Comparison of ENCODE assay signal across 14 mouse cellular contexts in genomic region chr2:173771706-173772105, GRCm38 (mm10). TPM values are rescaled to one million over a fixed set of nuclear protein-coding genes. Genes with fewer than 3 reads are reported as not detected.
A peak's percentile ranks its signal among the peaks of the same experiment; 100 is the strongest.
DNase-seq lines count a peak whose midpoint lies in the region; ATAC-seq lines count a peak whose summit lies in the region.
"Had no signal": no experiment of that assay in that cellular context is flagged by ENCODE, and none has a peak within 500 bp of the region (broad histone marks: within the 10 kb centered on the region; RNA-seq: fewer than 3 reads in every experiment).

No protein-coding gene starts in this region.

- H3K36me3 ChIP-seq in midbrain, embryonic 10.5 days = peaks cover 12% of the 10 kb centered on the region
- H3K36me3 ChIP-seq in midbrain, embryonic 14.5 days (ENCODE audit: control insufficient read depth, insufficient read depth, low read length) = 0 out of 2 replicates have a peak, but pooled peaks cover 4% of the 10 kb centered on the region
- H3K36me3 ChIP-seq in intestine, embryonic 16.5 days (ENCODE audit: control insufficient read depth, insufficient read depth, low read length) = 0 out of 2 replicates have a peak, but pooled peaks cover 2% of the 10 kb centered on the region
- H3K36me3 ChIP-seq in stomach, embryonic 14.5 days (ENCODE audit: control insufficient read depth, insufficient read depth, low read length) = peaks cover 3% of the 10 kb centered on the region; the same call in 1 of the 2 replicates

- H3K4me1 ChIP-seq in midbrain, embryonic 10.5 days = peaks cover 72% of the 10 kb centered on the region
- peaks cover 50% of the 10 kb centered on the region for H3K4me1 ChIP-seq in midbrain, embryonic 14.5 days (ENCODE audit: control insufficient read depth, insufficient read depth, low read length)
- H3K4me1 ChIP-seq in intestine, embryonic 16.5 days (ENCODE audit: control insufficient read depth, insufficient read depth, low read length) = peaks cover 25% of the 10 kb centered on the region
- peaks cover 28% of the 10 kb centered on the region for H3K4me1 ChIP-seq in stomach, embryonic 14.5 days (ENCODE audit: control insufficient read depth, insufficient read depth, low read length)

- no peaks in the 10 kb centered on the region for H3K9me3 ChIP-seq in midbrain, embryonic 10.5 days (replicated peaks)
- no peaks in the 10 kb centered on the region for H3K9me3 ChIP-seq in midbrain, embryonic 14.5 days (ENCODE audit: control insufficient read depth, low read length)
- H3K9me3 ChIP-seq in intestine, embryonic 16.5 days (ENCODE audit: control insufficient read depth, low read length) = no peaks in the 10 kb centered on the region
- H3K9me3 ChIP-seq in stomach, embryonic 14.5 days (ENCODE audit: control insufficient read depth, low read depth, low read length) = no peaks in the 10 kb centered on the region
- H3K9me3 ChIP-seq: lung, embryonic 15.5 days had no signal

- DNase-seq in cerebellum, postnatal 10 days = peak; percentile 31 to 33
- no peak for DNase-seq in cerebellum, adult 11 months
- no peak for DNase-seq in midbrain, embryonic 10.5 days (ENCODE audit: low spot score)
- no peak for DNase-seq in midbrain, embryonic 14.5 days
- DNase-seq in layer of hippocampus, postnatal 10 days (ENCODE audit: low spot score in 2 of 2) = no peak
- DNase-seq in thymus, postnatal 36 days = no peak
- DNase-seq: adrenal gland, postnatal 14 days; thymus, adult 2 months had no signal

- H3K4me2 ChIP-seq in midbrain, embryonic 14.5 days (ENCODE audit: low read length) = no peak overlapping the region
- no peak overlapping the region for H3K4me2 ChIP-seq in intestine, embryonic 16.5 days (ENCODE audit: low read depth, low read length)
- H3K4me2 ChIP-seq in stomach, embryonic 14.5 days (replicated peaks; ENCODE audit: low read depth, low read length) = no peak overlapping the region
- H3K4me2 ChIP-seq: lung, embryonic 15.5 days had no signal

- no peak overlapping the region for H3K9ac ChIP-seq in midbrain, embryonic 14.5 days (replicated peaks; ENCODE audit: low read length)
- H3K9ac ChIP-seq in intestine, embryonic 16.5 days (ENCODE audit: low read depth, low read length) = no peak overlapping the region
- no peak overlapping the region for H3K9ac ChIP-seq in stomach, embryonic 14.5 days (replicated peaks; ENCODE audit: low read depth, low read length)
- H3K9ac ChIP-seq: lung, embryonic 15.5 days had no signal

- ATAC-seq in midbrain, embryonic 14.5 days (ENCODE audit: low FRiP score, low TSS enrichment) = no peak
- ATAC-seq in intestine, embryonic 16.5 days = peak; percentile 15; the same call in 1 of the 2 replicates
- ATAC-seq in stomach, embryonic 14.5 days (ENCODE audit: insufficient number of reproducible peaks, insufficient read depth, low FRiP score, low read depth) = no peak
- ATAC-seq: inflammation-experienced regulatory T-cells, adult 6 months had no signal

- no peak overlapping the region for H3K4me3 ChIP-seq in midbrain, embryonic 10.5 days
- H3K4me3 ChIP-seq in midbrain, embryonic 14.5 days (replicated peaks; ENCODE audit: low read depth, low read length) = no peak overlapping the region
- H3K4me3 ChIP-seq in intestine, embryonic 16.5 days (ENCODE audit: low read length) = no peak overlapping the region
- H3K4me3 ChIP-seq in stomach, embryonic 14.5 days (ENCODE audit: low read depth, low read length) = no peak overlapping the region
- H3K4me3 ChIP-seq: lung, embryonic 15.5 days had no signal

- 0 out of 2 replicates have a peak overlapping the region, but pooled peaks have one; percentile 25 for H3K27ac ChIP-seq in midbrain, embryonic 10.5 days (replicated peaks)
- H3K27ac ChIP-seq in midbrain, embryonic 14.5 days (replicated peaks; ENCODE audit: low read depth, low read length) = no peak overlapping the region
- no peak overlapping the region for H3K27ac ChIP-seq in intestine, embryonic 16.5 days (ENCODE audit: low read length)
- peak overlapping the region; percentile 27; the same call in 1 of the 2 replicates for H3K27ac ChIP-seq in stomach, embryonic 14.5 days (ENCODE audit: low read length)
- H3K27ac ChIP-seq: lung, embryonic 15.5 days had no signal

- 72% methylated on average over 8 of the region's 8 CpGs for WGBS in midbrain, embryonic 10.5 days
- WGBS in midbrain, embryonic 14.5 days = 53% methylated on average over 8 of the region's 8 CpGs
- 51% methylated on average over 8 of the region's 8 CpGs for WGBS in intestine, embryonic 16.5 days
- 58% methylated on average over 8 of the region's 8 CpGs for WGBS in stomach, embryonic 14.5 days

- no peaks in the 10 kb centered on the region for H3K27me3 ChIP-seq in midbrain, embryonic 10.5 days (ENCODE audit: low read depth, poor library complexity, severe bottlenecking)
- H3K27me3 ChIP-seq in midbrain, embryonic 14.5 days (ENCODE audit: control insufficient read depth, insufficient read depth, low read length) = no peaks in the 10 kb centered on the region
- no peaks in the 10 kb centered on the region for H3K27me3 ChIP-seq in intestine, embryonic 16.5 days (replicated peaks; ENCODE audit: control insufficient read depth, insufficient read depth, low read length)
- no peaks in the 10 kb centered on the region for H3K27me3 ChIP-seq in stomach, embryonic 14.5 days (ENCODE audit: control insufficient read depth, insufficient read depth, low read length)
- H3K27me3 ChIP-seq: lung, embryonic 15.5 days had no signal

RNA-seq across cellular contexts. Expression of gene Vapb, which starts 34.4 kb away (rescaled TPM):
- 9.4 and 11.6 TPM in 2 replicates for polyA plus RNA-seq in midbrain, embryonic 10.5 days (2016; fragmentation: Nextera tagmentation; extraction: Ambion mirVana)
- polyA plus RNA-seq in midbrain, embryonic 14.5 days (2014; fragmentation: Nextera tagmentation; extraction: Ambion mirVana) = 14.8 and 24.3 TPM in 2 replicates
- polyA plus RNA-seq in intestine, embryonic 16.5 days (2015; fragmentation: Nextera tagmentation; extraction: Ambion mirVana) = 16.2 and 19.6 TPM in 2 replicates
- 11.1 and 13.4 TPM in 2 replicates for polyA plus RNA-seq in stomach, embryonic 14.5 days (2014; fragmentation: Nextera tagmentation; extraction: Ambion mirVana)
- total RNA-seq in layer of hippocampus, postnatal 10 days (2021) = 100 to 1,000 TPM in 1 of 2 experiments, 10 to 100 TPM in 1; 96.4 to 101 TPM

RNA-seq across cellular contexts. Expression of gene 1700010B08Rik, which starts 52.5 kb away (rescaled TPM):
- not detected in 2 replicates for polyA plus RNA-seq in midbrain, embryonic 10.5 days (2016; fragmentation: Nextera tagmentation; extraction: Ambion mirVana)
- not detected in 2 replicates for polyA plus RNA-seq in midbrain, embryonic 14.5 days (2014; fragmentation: Nextera tagmentation; extraction: Ambion mirVana)
- polyA plus RNA-seq in intestine, embryonic 16.5 days (2015; fragmentation: Nextera tagmentation; extraction: Ambion mirVana) = not detected in 2 replicates
- not detected in 2 replicates for polyA plus RNA-seq in stomach, embryonic 14.5 days (2014; fragmentation: Nextera tagmentation; extraction: Ambion mirVana)
- total RNA-seq in layer of hippocampus, postnatal 10 days (2021) = not detected
- total RNA-seq: adrenal gland, postnatal 14 days; left cerebral cortex, postnatal 14 days; neutrophil, adult 5-6 weeks had no signal
- polyA plus RNA-seq: inflammation-experienced regulatory T-cells, adult 6 months; lung, embryonic 15.5 days; thymus, adult 2 months had no signal

Comparison
In these comparisons a context has a peak if more than half of its experiments do, and no peak if none do; other contexts are left out.
1. DNase-seq: peak in cerebellum, postnatal 10 days (2 of 2); none in cerebellum, adult 11 months (single experiment), midbrain, embryonic 10.5 days (single experiment), midbrain, embryonic 14.5 days (single experiment), layer of hippocampus, postnatal 10 days (0 of 2) and thymus, postnatal 36 days (0 of 2).
2. H3K27ac ChIP-seq: peak in midbrain, embryonic 10.5 days (single experiment) and stomach, embryonic 14.5 days (single experiment); none in midbrain, embryonic 14.5 days (single experiment) and intestine, embryonic 16.5 days (single experiment).